Mouse (Mus musculus) 3T3-L1 (cell line): ENCODE data around the gene Gm9964.

Experiments used
- DNase-seq: peaks from one replicate; pipeline ENCODE4 v3.0.0-alpha.2; 2015; ENCODE audit warnings: low read depth, low spot score

Gm9964 gene

DNA sequence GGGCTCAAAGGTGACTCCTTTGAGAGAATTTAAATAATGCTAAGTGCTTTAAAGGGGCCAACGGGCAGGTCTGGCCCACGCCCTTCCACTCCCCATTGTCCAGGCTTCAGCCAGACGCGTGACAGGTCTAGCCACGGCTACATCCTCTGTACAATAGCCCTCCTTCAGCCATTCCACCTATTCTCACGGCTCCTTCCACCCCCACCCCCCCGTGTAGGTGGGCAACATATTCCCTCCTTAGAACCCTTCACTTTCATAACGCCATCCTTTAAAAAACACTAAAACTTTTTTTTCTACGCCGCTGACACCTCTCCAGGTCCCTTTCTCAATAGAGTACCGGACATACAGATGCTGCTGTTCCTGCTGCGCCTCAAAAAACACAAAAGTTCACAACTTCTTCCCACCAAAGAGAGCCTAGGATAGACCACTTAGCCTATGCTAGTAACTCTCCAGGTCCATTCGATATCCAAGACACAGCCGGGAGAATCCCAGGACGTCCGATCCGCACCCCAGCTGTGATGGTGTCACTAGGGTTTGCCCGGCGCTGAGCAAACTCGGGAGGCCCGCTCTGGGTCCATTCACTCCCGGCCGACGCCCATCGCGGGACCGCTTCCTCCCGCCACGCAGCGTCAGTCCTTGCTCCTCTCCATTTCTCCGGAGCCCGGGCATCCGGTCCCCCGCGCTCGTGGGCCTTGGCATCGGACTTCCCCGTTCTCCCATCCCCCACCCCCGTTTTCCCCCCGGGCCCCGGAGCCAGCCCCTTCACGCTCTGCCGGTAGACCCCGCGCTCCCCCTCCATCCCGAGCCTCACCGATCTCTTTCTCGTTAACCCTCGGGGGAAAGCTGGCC is 42.9 kb downstream of the Gm9964 start:
- peak; percentile 52 for DNase-seq

DNA sequence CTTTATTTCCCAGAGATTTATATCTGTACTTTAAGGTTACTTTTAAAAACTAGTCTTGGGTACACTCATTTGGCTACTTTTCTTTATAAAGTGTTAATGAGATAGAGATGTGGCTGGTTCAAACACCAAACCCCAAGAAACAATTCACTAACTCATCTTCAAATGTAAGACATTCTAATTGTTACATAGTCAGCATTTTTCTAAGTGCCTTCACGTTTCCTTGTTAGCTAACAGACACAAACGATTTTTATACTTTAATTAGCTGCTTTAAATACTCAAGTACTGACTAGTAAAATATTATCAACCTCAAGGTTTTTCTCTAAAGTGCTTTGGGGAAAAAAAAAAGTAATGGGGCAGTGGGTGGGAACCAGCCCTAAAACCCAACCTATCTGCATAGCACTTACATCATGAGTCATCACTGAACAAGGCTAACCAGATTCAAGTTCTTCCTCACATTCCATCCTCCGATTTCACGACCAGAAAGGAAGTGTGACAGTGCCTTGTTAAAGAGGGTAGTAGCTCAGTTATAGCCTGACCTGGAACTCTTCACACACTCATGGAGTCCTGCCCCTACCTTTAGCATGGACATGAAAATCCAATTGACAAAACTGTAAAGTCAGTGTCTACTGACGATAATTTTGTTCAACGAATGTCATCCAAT is 43.7 kb downstream of the Gm9964 start:
- DNase-seq, result peak; percentile 89
